Mouse (Mus musculus): ENCODE results near the gene D930048N14Rik.
"Not testable (repeated sequence)": the region's sequence is repeated elsewhere in the genome, so short reads cannot be mapped to it uniquely, and the experiment has no call there.

Gene D930048N14Rik

GRCm38 (mm10) chr11:51653736-51654135 lies 3.0 kb downstream of the D930048N14Rik start:
- DNase-seq: no peak

GRCm38 (mm10) chr11:51654891-51655290 lies 4.1 kb downstream of the D930048N14Rik start:
- DNase-seq: no peak

GRCm38 (mm10) chr11:51656798-51657521 lies 6.2 kb downstream of the D930048N14Rik start:
- DNase-seq: peak; percentile 28 to 47

GRCm38 (mm10) chr11:51658291-51658690 lies 7.5 kb downstream of the D930048N14Rik start:
- peak in 1 of 2 experiments; percentile 7 for DNase-seq

- DNase-seq: peak; percentile 46 to 57
These were observed 8.0 kb downstream of the D930048N14Rik start for GRCm38 (mm10) chr11:51658705-51659104.

GRCm38 (mm10) chr11:51661867-51662365 lies 11.2 kb downstream of the D930048N14Rik start:
- DNase-seq: no peak

GRCm38 (mm10) chr11:51662632-51663031 lies 11.9 kb downstream of the D930048N14Rik start:
- no peak for DNase-seq

GRCm38 (mm10) chr11:51664747-51665146 lies 14.0 kb downstream of the D930048N14Rik start:
- peak in 1 of 2 experiments; percentile 41 for DNase-seq

GRCm38 (mm10) chr11:51670846-51671245 lies 20.1 kb downstream of the D930048N14Rik start:
- DNase-seq: no peak

GRCm38 (mm10) chr11:51671376-51671775 lies 20.6 kb downstream of the D930048N14Rik start:
- DNase-seq: no peak

- DNase-seq: no peak
These were observed 22.5 kb downstream of the D930048N14Rik start for GRCm38 (mm10) chr11:51673291-51673690.

GRCm38 (mm10) chr11:51675386-51675785 lies 24.6 kb downstream of the D930048N14Rik start:
- DNase-seq: no peak

GRCm38 (mm10) chr11:51677737-51678418 lies 27.1 kb downstream of the D930048N14Rik start:
- peak in 1 of 2 experiments; percentile 34 for DNase-seq

GRCm38 (mm10) chr11:51679466-51679865 lies 28.7 kb downstream of the D930048N14Rik start:
- no peak for DNase-seq

GRCm38 (mm10) chr11:51681324-51681975 lies 30.7 kb downstream of the D930048N14Rik start:
- peak; percentile 85 to 91 for DNase-seq

GRCm38 (mm10) chr11:51681976-51682374 lies 31.2 kb downstream of the D930048N14Rik start:
- DNase-seq: no peak

- DNase-seq: peak; percentile 100
These were observed 37.9 kb downstream of the D930048N14Rik start, which contains the start of gene 0610009B22Rik for GRCm38 (mm10) chr11:51688330-51689328. Gene 0610009B22Rik (minus strand): TSS chr11:51688874.

GRCm38 (mm10) chr11:51689343-51689742 lies 38.6 kb downstream of the D930048N14Rik start:
- DNase-seq: no peak

GRCm38 (mm10) chr11:51690597-51690996 lies 39.8 kb downstream of the D930048N14Rik start:
- DNase-seq: not testable (repeated sequence)

- no peak for DNase-seq
These were observed 44.2 kb downstream of the D930048N14Rik start for GRCm38 (mm10) chr11:51694984-51695383.

GRCm38 (mm10) chr11:51702831-51703230 lies 52.1 kb downstream of the D930048N14Rik start:
- no peak for DNase-seq
